Mouse (Mus musculus) kidney, adult 2 months (tissue): Measurements from ENCODE around the gene Gan. TPM values are rescaled to one million over a fixed set of nuclear protein-coding genes. Genes with fewer than 3 reads are reported as not detected.
A peak's percentile ranks its signal among the peaks of the same experiment; 100 is the strongest.

ENCODE experiments used
- DNase-seq: peaks from one replicate; pipeline ENCODE4 v3.0.0; 2021
- H3K27ac ChIP-seq: fragments of 200-500 bp; 2 replicates; pipeline ENCODE4 v1.5.1; 2012; ENCODE audit warnings: low read depth, low read length, control low read depth, inconsistent platforms; ENCODE audit not compliant: insufficient read depth
- H3K27me3 ChIP-seq: fragments of 200-500 bp; replicated peaks from 2 replicates; pipeline ENCODE4 v1.6.1; 2012; ENCODE audit warnings: mild to moderate bottlenecking, moderate library complexity, low read length, inconsistent platforms; ENCODE audit not compliant: control insufficient read depth, insufficient read depth
- H3K36me3 ChIP-seq: fragments of 200-500 bp; 2 replicates; pipeline ENCODE4 v1.6.1; 2012; ENCODE audit warnings: mild to moderate bottlenecking, moderate library complexity, low read length, inconsistent platforms; ENCODE audit not compliant: control insufficient read depth, insufficient read depth
- H3K4me1 ChIP-seq: fragments of 200-500 bp; 2 replicates; pipeline ENCODE4 v1.6.1; 2011; ENCODE audit warnings: low read length; ENCODE audit not compliant: control insufficient read depth, insufficient read depth
- H3K4me3 ChIP-seq: fragments of 200-500 bp; 2 replicates; pipeline ENCODE4 v1.5.1; 2011; ENCODE audit warnings: mild to moderate bottlenecking, low read depth, low read length, control low read depth; ENCODE audit not compliant: insufficient read depth
- CTCF ChIP-seq: fragments of 200-500 bp; conservative IDR thresholded peaks from 2 replicates; pipeline ENCODE4 v1.5.1; 2011; ENCODE audit warnings: low read depth, mild to moderate bottlenecking, control low read depth, low read length, moderate library complexity, mixed read lengths; ENCODE audit not compliant: insufficient read depth, insufficient read length
- POLR2A ChIP-seq: fragments of 200-500 bp; IDR thresholded peaks from one replicate; pipeline ENCODE4 v1.6.1; 2011; ENCODE audit warnings: low read depth, low read length, control low read depth
- WGBS: fragments of 180-500 bp; shearing (Covaris S2); methylation state at CpG from one replicate; pipeline ENCODE4 v1.1.7; 2018; 5-methylcytosine and 5-hydroxymethylcytosine counted together
- polyA plus RNA-seq: library from polyadenylated mRNA; depleted of rRNA; stranded (reverse); fragments of >200 nt; gene quantifications from 2 replicates; pipeline ENCODE4 v1.2.3, GENCODE M21; 2012

Gan gene
- polyA plus RNA-seq, 1 experiment, result 3.1 TPM

- Histone ChIP-seq H3K27ac (no peak overlapping the region), H3K27me3 (no peaks in the 10 kb centered on the region), H3K36me3 (no peaks in the 10 kb centered on the region), H3K4me1 (no peaks in the 10 kb centered on the region), H3K4me3 (no peak overlapping the region)
- no peak for TF ChIP-seq CTCF
- TF ChIP-seq POLR2A, result no peak
- WGBS, result 80% methylated on average over 11 of the region's 11 CpGs
- DNase-seq, result no peak
Measured at GRCm38 (mm10) chr8:117248341-117248740, 90.4 kb downstream of the Gan start.

- no peak overlapping the region for H3K27ac ChIP-seq
- TF ChIP-seq POLR2A (no peak), CTCF (no peak)
- WGBS, result 65% methylated on average over 7 of the region's 7 CpGs
Measured at GRCm38 (mm10) chr8:117251086-117251681, 93.2 kb downstream of the Gan start.

GRCm38 (mm10) chr8:117252650-117253049, 94.7 kb downstream of the Gan start:
- Histone ChIP-seq H3K4me3 (no peak overlapping the region), H3K4me1 (no peaks in the 10 kb centered on the region), H3K36me3 (no peaks in the 10 kb centered on the region), H3K27ac (no peak overlapping the region), H3K27me3 (no peaks in the 10 kb centered on the region)
- TF ChIP-seq POLR2A, result no peak
- TF ChIP-seq CTCF, result no peak
- WGBS, result 89% methylated on average over 8 of the region's 8 CpGs
- no peak for DNase-seq

More at GRCm38 (mm10) chr8:117251086-117251681, 93.2 kb downstream of the Gan start:
- Histone ChIP-seq H3K27me3 (no peaks in the 10 kb centered on the region), H3K4me1 (no peaks in the 10 kb centered on the region), H3K4me3 (no peak overlapping the region), H3K36me3 (no peaks in the 10 kb centered on the region)
- no peak for DNase-seq

- Histone ChIP-seq H3K4me3 (no peak overlapping the region), H3K4me1 (no peaks in the 10 kb centered on the region), H3K27ac (no peak overlapping the region), H3K27me3 (no peaks in the 10 kb centered on the region), H3K36me3 (no peaks in the 10 kb centered on the region)
- no peak for DNase-seq
- WGBS, result 94% methylated on average over 17 of the region's 17 CpGs
- no peak for TF ChIP-seq POLR2A
- TF ChIP-seq CTCF, result peak; percentile 30; the same call in 1 of the 2 replicates
Measured at GRCm38 (mm10) chr8:117253390-117254269, 95.7 kb downstream of the Gan start.

- Histone ChIP-seq H3K4me1 (no peaks in the 10 kb centered on the region), H3K27ac (no peak overlapping the region), H3K4me3 (no peak overlapping the region), H3K27me3 (no peaks in the 10 kb centered on the region), H3K36me3 (no peaks in the 10 kb centered on the region)
- 85% methylated on average over 6 of the region's 6 CpGs for WGBS
- no peak for DNase-seq
- TF ChIP-seq POLR2A (no peak), CTCF (no peak)
Measured at GRCm38 (mm10) chr8:117254496-117254895, 96.6 kb downstream of the Gan start.

- WGBS, result 1% methylated on average over 88 of the region's 92 CpGs
- H3K4me1 ChIP-seq, result peaks cover 12% of the 10 kb centered on the region
- H3K27me3 ChIP-seq, result no peaks in the 10 kb centered on the region
- no peak for TF ChIP-seq CTCF
- TF ChIP-seq POLR2A, result peak; percentile 47
- peak; percentile 96 for DNase-seq
- no peaks in the 10 kb centered on the region for H3K36me3 ChIP-seq
- H3K27ac ChIP-seq, result peak overlapping the region; percentile 3; the same call in 1 of the 2 replicates
- H3K4me3 ChIP-seq, result peak overlapping the region; percentile 66
Measured at GRCm38 (mm10) chr8:117256292-117256938, 98.5 kb downstream of the Gan start.
